In genomic region chr3:136669231-136670109, GRCm38 (mm10) we compare ENCODE assay signal across 7 mouse cellular contexts. TPM values are rescaled to one million over a fixed set of nuclear protein-coding genes. Genes with fewer than 3 reads are reported as not detected.
DNase-seq lines count a peak whose midpoint lies in the region; ATAC-seq and TF ChIP-seq lines count a peak whose summit lies in the region.

No protein-coding gene starts in this region.

- DNase-seq in adrenal gland, postnatal 25 days: peak; percentile 100
- DNase-seq in heart, adult 18-20 months: peak; percentile 100
- DNase-seq in kidney, adult 2 months: peak; percentile 100
- peak; percentile 92 to 100 for DNase-seq in spleen, adult 2 months (ENCODE audit: low read depth in 1 of 2, low spot score in 2 of 2)

- under 1% methylated on average over 48 of the region's 56 CpGs for WGBS in embryonic facial prominence, embryonic 12.5 days
- WGBS in kidney, adult 2 months: under 1% methylated on average over 56 of the region's 56 CpGs
- under 1% methylated on average over 51 of the region's 56 CpGs for whole genome bisulfite sequencing in limb, embryonic 12.5 days
- under 1% methylated on average over 50 of the region's 56 CpGs for WGBS in midbrain, embryonic 15.5 days
- WGBS in spleen, adult 2 months: under 1% methylated on average over 53 of the region's 56 CpGs

- H3K4me2 ChIP-seq in embryonic facial prominence, embryonic 12.5 days (replicated peaks): peak overlapping the region; percentile 56
- peak overlapping the region; percentile 70 for H3K4me2 ChIP-seq in limb, embryonic 12.5 days
- H3K4me2 ChIP-seq in midbrain, embryonic 15.5 days: peak overlapping the region; percentile 53

- peak overlapping the region; percentile 93 for H3K27ac ChIP-seq in embryonic facial prominence, embryonic 12.5 days
- peak overlapping the region; percentile 81 for H3K27ac ChIP-seq in kidney, adult 2 months (ENCODE audit: insufficient read depth, low read depth, low read length)
- peak overlapping the region; percentile 96 for H3K27ac ChIP-seq in limb, embryonic 12.5 days
- H3K27ac ChIP-seq in midbrain, embryonic 15.5 days: peak overlapping the region; percentile 97
- peak overlapping the region; percentile 92 for H3K27ac ChIP-seq in spleen, adult 2 months (ENCODE audit: insufficient read depth, low read length)

- TF ChIP-seq CTCF in kidney, adult 2 months (conservative IDR thresholded peaks at IDR 0.05; ENCODE audit: insufficient read depth, insufficient read length, low read depth, low read length): no peak
- no peak for TF ChIP-seq CTCF in spleen, adult 2 months (IDR thresholded peaks at IDR 0.05; ENCODE audit: extremely low read depth, insufficient read depth, insufficient read length, insufficient replicate concordance)

- peak; percentile 96 for TF ChIP-seq POLR2A in kidney, adult 2 months (IDR thresholded peaks at IDR 0.05; ENCODE audit: low read depth, low read length)
- peak; percentile 46 for TF ChIP-seq POLR2A in spleen, adult 2 months (IDR thresholded peaks at IDR 0.05; ENCODE audit: low read depth, low read length)

- peak; percentile 95 for ATAC-seq in embryonic facial prominence, embryonic 12.5 days (ENCODE audit: insufficient number of reproducible peaks, insufficient read depth, low FRiP score, low TSS enrichment)
- ATAC-seq in limb, embryonic 12.5 days (ENCODE audit: insufficient number of reproducible peaks, insufficient read depth, low FRiP score, low TSS enrichment, low read depth): peak; percentile 96
- peak; percentile 97 for ATAC-seq in midbrain, embryonic 15.5 days (replicated peaks)

- no peaks in the 10 kb centered on the region for H3K9me3 ChIP-seq in embryonic facial prominence, embryonic 12.5 days
- H3K9me3 ChIP-seq in limb, embryonic 12.5 days: no peaks in the 10 kb centered on the region
- H3K9me3 ChIP-seq in midbrain, embryonic 15.5 days: no peaks in the 10 kb centered on the region

- no peaks in the 10 kb centered on the region for H3K4me1 ChIP-seq in embryonic facial prominence, embryonic 12.5 days
- H3K4me1 ChIP-seq in kidney, adult 2 months (ENCODE audit: control insufficient read depth, insufficient read depth, low read length): peaks cover 8% of the 10 kb centered on the region; the same call in 1 of the 2 replicates
- H3K4me1 ChIP-seq in limb, embryonic 12.5 days (replicated peaks): peaks cover 22% of the 10 kb centered on the region
- H3K4me1 ChIP-seq in midbrain, embryonic 15.5 days: peaks cover 26% of the 10 kb centered on the region
- H3K4me1 ChIP-seq in spleen, adult 2 months (ENCODE audit: control insufficient read depth, insufficient read depth, insufficient read length): no peaks in the 10 kb centered on the region; the same call in 1 of the 2 replicates

- peak overlapping the region; percentile 74 for H3K9ac ChIP-seq in embryonic facial prominence, embryonic 12.5 days
- H3K9ac ChIP-seq in limb, embryonic 12.5 days (replicated peaks): peak overlapping the region; percentile 84
- peak overlapping the region; percentile 70 for H3K9ac ChIP-seq in midbrain, embryonic 15.5 days

- H3K27me3 ChIP-seq in embryonic facial prominence, embryonic 12.5 days: no peaks in the 10 kb centered on the region
- no peaks in the 10 kb centered on the region for H3K27me3 ChIP-seq in kidney, adult 2 months (replicated peaks; ENCODE audit: control insufficient read depth, insufficient read depth, low read length)
- H3K27me3 ChIP-seq in limb, embryonic 12.5 days: no peaks in the 10 kb centered on the region
- no peaks in the 10 kb centered on the region for H3K27me3 ChIP-seq in midbrain, embryonic 15.5 days (replicated peaks)
- H3K27me3 ChIP-seq in spleen, adult 2 months (ENCODE audit: control insufficient read depth, insufficient read depth, low read length): no peaks in the 10 kb centered on the region

- H3K4me3 ChIP-seq in embryonic facial prominence, embryonic 12.5 days: peak overlapping the region; percentile 71
- peak overlapping the region; percentile 85 for H3K4me3 ChIP-seq in kidney, adult 2 months (ENCODE audit: insufficient read depth, low read depth, low read length)
- peak overlapping the region; percentile 84 for H3K4me3 ChIP-seq in limb, embryonic 12.5 days (replicated peaks)
- H3K4me3 ChIP-seq in midbrain, embryonic 15.5 days: peak overlapping the region; percentile 75
- H3K4me3 ChIP-seq in spleen, adult 2 months (ENCODE audit: extremely low read depth, insufficient read depth, insufficient read length): peak overlapping the region; percentile 96

- no peaks in the 10 kb centered on the region for H3K36me3 ChIP-seq in embryonic facial prominence, embryonic 12.5 days
- no peaks in the 10 kb centered on the region for H3K36me3 ChIP-seq in kidney, adult 2 months (ENCODE audit: control insufficient read depth, insufficient read depth, low read length)
- no peaks in the 10 kb centered on the region for H3K36me3 ChIP-seq in limb, embryonic 12.5 days
- H3K36me3 ChIP-seq in midbrain, embryonic 15.5 days (replicated peaks): no peaks in the 10 kb centered on the region
- no peaks in the 10 kb centered on the region for H3K36me3 ChIP-seq in spleen, adult 2 months (ENCODE audit: control insufficient read depth, insufficient read depth, low read length)

RNA-seq across cellular contexts. Expression of gene Ppp3ca, which starts 0.5 kb away (rescaled TPM):
- total RNA-seq in adrenal gland, postnatal 25 days (2021): 68.9 and 78.4 TPM in 2 replicates
- 103 and 110 TPM in 2 replicates for polyA plus RNA-seq in embryonic facial prominence, embryonic 12.5 days (2016; fragmentation: Nextera tagmentation; extraction: Ambion mirVana)
- 10 to 100 TPM; 42.9 to 44.5 TPM for total RNA-seq in heart, adult 18-20 months (2021)
- polyA plus RNA-seq in kidney, adult 2 months (2012; rRNA removed): 12.0 and 14.0 TPM in 2 replicates
- polyA plus RNA-seq in limb, embryonic 12.5 days (2016; fragmentation: Nextera tagmentation; extraction: Ambion mirVana): 110 and 119 TPM in 2 replicates
- polyA plus RNA-seq in midbrain, embryonic 15.5 days (2015; fragmentation: Nextera tagmentation; extraction: Ambion mirVana): 145 and 148 TPM in 2 replicates
- 23.0 and 46.3 TPM in 2 replicates for polyA plus RNA-seq in spleen, adult 2 months (2012; rRNA removed)

Comparison
In these comparisons a context has a peak if more than half of its experiments do, and no peak if none do; other contexts are left out.
1. Peak in every context shown above with its lines: DNase-seq, ATAC-seq, H3K4me3 ChIP-seq and H3K27ac ChIP-seq.